Mouse (Mus musculus) forebrain, embryonic 10.5 days (tissue): ENCODE data around the gene Adi1. TPM values are rescaled to one million over a fixed set of nuclear protein-coding genes. Genes with fewer than 3 reads are reported as not detected.

Experiments used
- DNase-seq: peaks from one replicate; pipeline ENCODE4 v3.0.0-alpha.2; 2017; ENCODE audit warnings: low spot score; ENCODE audit errors: extremely low spot score
- H3K27ac ChIP-seq: fragments of 300-500 bp; sonication (generic); 2 replicates; pipeline ENCODE4 v1.5.1; 2016; ENCODE audit warnings: mild to moderate bottlenecking
- H3K27me3 ChIP-seq: fragments of 300-500 bp; sonication (generic); 2 replicates; pipeline ENCODE4 v1.6.1; 2016; ENCODE audit warnings: mild to moderate bottlenecking; ENCODE audit not compliant: poor library complexity, severe bottlenecking
- H3K36me3 ChIP-seq: fragments of 300-500 bp; sonication (generic); replicated peaks from 2 replicates; pipeline ENCODE4 v1.6.1; 2016; ENCODE audit warnings: mild to moderate bottlenecking, moderate library complexity
- H3K4me1 ChIP-seq: fragments of 300-500 bp; sonication (generic); 2 replicates; pipeline ENCODE4 v1.6.1; 2016
- H3K4me3 ChIP-seq: fragments of 300-500 bp; sonication (generic); 2 replicates; pipeline ENCODE4 v1.5.1; 2016; ENCODE audit warnings: mild to moderate bottlenecking, moderate library complexity
- H3K9me3 ChIP-seq: fragments of 300-500 bp; sonication (generic); 2 replicates; pipeline ENCODE4 v1.6.1; 2016; ENCODE audit warnings: mild to moderate bottlenecking, moderate library complexity
- WGBS: fragments of 180-500 bp; shearing (Covaris S2); methylation state at CpG from one replicate; pipeline ENCODE4 v1.1.7; 2016; 5-methylcytosine and 5-hydroxymethylcytosine counted together
- polyA plus RNA-seq: library from polyadenylated mRNA; unstranded; fragments of >200 nt; fragmentation: Nextera tagmentation; extraction: Ambion mirVana; gene quantifications from 2 replicates; pipeline ENCODE4 v1.2.1, GENCODE M21; 2016

Gene Adi1
- polyA plus RNA-seq = 53.4 and 59.2 TPM in 2 replicates

- no peaks in the 10 kb centered on the region for H3K27me3 ChIP-seq
- peak within 1 kb of the TSS; percentile 61 for H3K4me3 ChIP-seq
- peaks cover 26% of the 10 kb centered on the region for H3K36me3 ChIP-seq
- no peaks in the 10 kb centered on the region; the same call in 1 of the 2 replicates for H3K9me3 ChIP-seq
- 4% methylated on average over 53 of the region's 53 CpGs for WGBS
- peak; percentile 83 for DNase-seq
- H3K4me1 ChIP-seq = peaks cover 19% of the 10 kb centered on the region
- H3K27ac ChIP-seq = peak within 1 kb of the TSS; percentile 89
These were observed at the start of gene Adi1 for GRCm38 (mm10) chr12:28675121-28675924. Gene Adi1, plus strand, starts transcription at chr12:28675231.

DNA sequence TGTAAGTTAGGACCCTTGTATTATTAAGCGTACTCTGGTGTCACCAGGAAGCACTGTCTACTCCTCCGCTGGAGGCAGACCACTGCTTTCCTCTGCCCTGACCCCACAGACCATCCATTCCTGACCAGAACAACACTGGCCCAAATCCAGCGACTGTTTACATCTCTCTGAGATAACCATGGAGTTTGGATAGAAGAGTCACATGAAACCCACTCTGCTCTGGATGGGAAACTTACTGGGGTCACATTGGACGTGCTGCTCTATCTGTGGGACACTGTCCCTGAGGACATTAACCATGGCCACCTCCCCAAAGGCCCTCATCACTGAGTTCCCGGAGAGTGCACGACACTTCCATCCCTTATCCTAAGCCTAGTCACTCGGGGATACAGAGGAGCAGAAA lies 49.6 kb upstream of the Adi1 start:
- H3K36me3 ChIP-seq = peaks cover 33% of the 10 kb centered on the region

GRCm38 (mm10) chr12:28627092-28627491 lies 47.9 kb upstream of the Adi1 start:
- Histone ChIP-seq H3K9me3 (no peaks in the 10 kb centered on the region), H3K4me1 (peaks cover under 1% of the 10 kb centered on the region), H3K27ac (no peak overlapping the region), H3K36me3 (peaks cover 50% of the 10 kb centered on the region), H3K27me3 (no peaks in the 10 kb centered on the region), H3K4me3 (no peak overlapping the region)
- DNase-seq = no peak
- 72% methylated on average over 4 of the region's 4 CpGs for WGBS

More for the DNA sequence above, 49.6 kb upstream of the Adi1 start:
- Histone ChIP-seq H3K27ac (no peak overlapping the region), H3K4me1 (peaks cover 9% of the 10 kb centered on the region), H3K9me3 (no peaks in the 10 kb centered on the region), H3K4me3 (no peak overlapping the region), H3K27me3 (no peaks in the 10 kb centered on the region)
- WGBS = 87% methylated on average over 7 of the region's 7 CpGs
- DNase-seq = no peak

GRCm38 (mm10) chr12:28628436-28628835 lies 46.6 kb upstream of the Adi1 start:
- Histone ChIP-seq H3K4me1 (peaks cover 7% of the 10 kb centered on the region), H3K9me3 (no peaks in the 10 kb centered on the region), H3K36me3 (peaks cover 63% of the 10 kb centered on the region), H3K4me3 (no peak overlapping the region), H3K27me3 (no peaks in the 10 kb centered on the region), H3K27ac (no peak overlapping the region)
- no peak for DNase-seq
- 94% methylated on average over 2 of the region's 2 CpGs for WGBS

DNA sequence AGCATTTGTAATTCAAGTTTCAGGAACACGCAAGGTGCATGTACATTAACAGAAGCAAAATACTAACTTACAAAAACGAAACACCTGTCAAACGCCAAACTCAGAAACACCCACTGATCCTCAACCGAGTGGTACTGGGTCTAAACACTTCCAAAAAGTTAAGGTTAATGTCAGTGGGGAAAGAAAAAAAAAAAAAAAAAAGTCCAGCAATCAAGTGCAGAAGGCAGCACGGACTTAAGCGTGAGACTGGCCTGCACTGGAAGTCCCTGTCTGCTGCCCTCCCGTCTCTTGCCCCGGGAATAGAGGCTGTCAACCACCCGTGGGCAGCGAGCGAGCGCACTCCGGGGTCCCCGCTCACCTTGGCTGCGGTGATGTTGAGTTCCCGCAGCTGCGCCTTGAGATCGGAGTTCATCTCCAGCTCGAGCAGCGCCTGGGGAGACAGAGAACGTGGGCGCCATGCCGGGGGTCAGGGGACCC lies 39.9 kb upstream of the Adi1 start:
- H3K9me3 ChIP-seq = no peaks in the 10 kb centered on the region
- no peak for DNase-seq
- 2% methylated on average over 23 of the region's 23 CpGs for WGBS
- peaks cover 47% of the 10 kb centered on the region for H3K36me3 ChIP-seq
- peaks cover 22% of the 10 kb centered on the region for H3K4me1 ChIP-seq
- peak overlapping the region; percentile 99 for H3K27ac ChIP-seq
- H3K4me3 ChIP-seq = peak overlapping the region; percentile 92
- no peaks in the 10 kb centered on the region for H3K27me3 ChIP-seq

DNA sequence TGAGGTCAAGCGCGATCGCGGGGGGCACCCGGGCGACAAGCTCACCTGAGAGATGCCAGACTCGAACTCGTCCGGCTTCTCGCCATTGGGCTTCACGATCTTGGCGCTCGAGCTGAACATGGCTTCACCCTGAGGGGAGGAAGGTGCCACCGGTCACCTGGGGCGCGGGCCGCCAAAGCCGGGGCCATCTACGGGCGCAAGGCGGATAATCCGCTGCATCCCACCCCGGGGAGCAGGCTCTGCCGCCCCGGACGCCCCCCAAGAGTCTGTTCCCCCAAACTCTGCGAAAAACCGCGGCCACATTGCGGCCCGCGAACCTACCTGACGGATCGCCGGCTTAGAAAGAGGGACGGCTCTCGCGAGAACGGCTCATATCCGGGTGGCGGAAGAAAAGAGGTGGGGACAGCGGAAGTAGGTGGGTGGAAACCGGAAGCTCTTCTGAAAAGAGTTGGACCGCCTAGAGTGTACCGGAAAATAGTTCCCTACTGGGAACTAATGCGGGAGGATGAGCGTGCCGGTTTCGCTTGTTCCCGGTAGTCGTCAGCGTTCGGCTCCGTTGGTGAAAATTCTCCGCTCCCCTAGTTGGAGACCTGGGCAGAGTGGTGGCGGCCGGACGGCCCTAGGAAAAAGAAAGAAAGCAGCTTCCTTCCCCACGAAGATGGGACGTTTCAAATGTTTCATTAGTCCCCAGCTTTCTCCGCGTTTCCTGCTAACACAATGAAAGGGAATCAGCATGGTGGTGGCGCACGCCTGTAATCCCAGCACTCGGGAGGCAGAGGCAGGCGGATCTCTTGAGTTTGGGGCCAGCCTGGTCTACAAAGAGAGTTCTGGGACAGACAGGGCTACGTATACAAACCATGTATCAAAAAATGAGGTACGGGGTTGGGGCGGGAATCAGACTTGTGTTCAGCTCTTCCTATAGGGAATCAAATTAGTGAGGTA lies 39.2 kb upstream of the Adi1 start, which contains the start of gene Rps7:
TSS of gene Rps7 (minus strand) at position 419 of the 942 bp plus-strand sequence.
- Histone ChIP-seq H3K36me3 (peaks cover 40% of the 10 kb centered on the region), H3K4me1 (peaks cover 22% of the 10 kb centered on the region), H3K9me3 (no peaks in the 10 kb centered on the region), H3K4me3 (peak within 1 kb of the TSS; percentile 92), H3K27ac (peak within 1 kb of the TSS; percentile 99), H3K27me3 (no peaks in the 10 kb centered on the region)
- 6% methylated on average over 69 of the region's 69 CpGs for WGBS
- peak; percentile 94 for DNase-seq

DNA sequence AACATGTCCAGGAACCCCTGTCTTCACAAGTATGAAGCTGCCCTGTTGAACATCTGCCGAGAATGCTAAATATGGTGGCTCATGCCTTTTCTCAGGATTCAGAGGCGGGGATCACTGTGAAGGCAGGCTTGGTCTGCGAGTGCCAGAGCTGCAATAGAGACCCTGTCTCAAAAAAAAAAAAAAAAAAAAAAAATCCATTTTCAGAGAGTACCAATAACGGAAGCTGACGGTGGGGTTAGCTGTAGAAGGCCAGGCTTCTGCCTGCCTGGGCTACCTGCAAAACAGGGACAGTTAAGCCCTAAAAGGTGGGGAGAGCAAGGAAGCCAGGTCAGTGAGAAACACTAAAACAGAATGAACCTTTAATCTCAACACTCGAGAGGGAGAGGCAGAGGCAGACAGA lies 38.5 kb upstream of the Adi1 start:
- peak overlapping the region; percentile 92 for H3K4me3 ChIP-seq
- no peak for DNase-seq
- H3K27me3 ChIP-seq = no peaks in the 10 kb centered on the region
- 88% methylated on average over 6 of the region's 6 CpGs for WGBS
- peaks cover 33% of the 10 kb centered on the region for H3K36me3 ChIP-seq
- peaks cover 22% of the 10 kb centered on the region for H3K4me1 ChIP-seq
- H3K9me3 ChIP-seq = no peaks in the 10 kb centered on the region
- peak overlapping the region; percentile 99; the same call in 1 of the 2 replicates for H3K27ac ChIP-seq

- Histone ChIP-seq H3K36me3 (peaks cover 11% of the 10 kb centered on the region), H3K9me3 (no peaks in the 10 kb centered on the region), H3K27me3 (no peaks in the 10 kb centered on the region), H3K27ac (no peak overlapping the region), H3K4me1 (peaks cover 11% of the 10 kb centered on the region), H3K4me3 (no peak overlapping the region)
- 75% methylated on average over 2 of the region's 2 CpGs for WGBS
- DNase-seq = no peak
These were observed 36.3 kb upstream of the Adi1 start for GRCm38 (mm10) chr12:28638778-28639177.

- peak within 1 kb of the TSS; percentile 85 for H3K27ac ChIP-seq
- peak within 1 kb of the TSS; percentile 88 for H3K4me3 ChIP-seq
- DNase-seq = peak; percentile 88
- no peaks in the 10 kb centered on the region for H3K9me3 ChIP-seq
- peaks cover 26% of the 10 kb centered on the region for H3K36me3 ChIP-seq
- WGBS = 2% methylated on average over 52 of the region's 52 CpGs
- peaks cover 11% of the 10 kb centered on the region for H3K4me1 ChIP-seq
- H3K27me3 ChIP-seq = no peaks in the 10 kb centered on the region
These were observed 25.6 kb upstream of the Adi1 start, which contains the start of gene Rnaseh1 for GRCm38 (mm10) chr12:28649141-28650110. Gene Rnaseh1, plus strand, starts transcription at chr12:28649602.

- Histone ChIP-seq H3K4me1 (peaks cover 17% of the 10 kb centered on the region), H3K36me3 (peaks cover 46% of the 10 kb centered on the region), H3K9me3 (no peaks in the 10 kb centered on the region), H3K27me3 (no peaks in the 10 kb centered on the region), H3K4me3 (no peak overlapping the region), H3K27ac (no peak overlapping the region)
- no peak for DNase-seq
- WGBS = 82% methylated on average over 4 of the region's 4 CpGs
These were observed 12.4 kb upstream of the Adi1 start for GRCm38 (mm10) chr12:28662628-28663027.

- H3K27me3 ChIP-seq = no peaks in the 10 kb centered on the region
- WGBS = 85% methylated on average over 4 of the region's 4 CpGs
- H3K4me3 ChIP-seq = no peak overlapping the region
- no peak overlapping the region for H3K27ac ChIP-seq
- H3K4me1 ChIP-seq = peaks cover 17% of the 10 kb centered on the region
- DNase-seq = no peak
- peaks cover 8% of the 10 kb centered on the region for H3K36me3 ChIP-seq
- no peaks in the 10 kb centered on the region for H3K9me3 ChIP-seq
These were observed 8.3 kb upstream of the Adi1 start for GRCm38 (mm10) chr12:28666734-28667133.
